Mouse (Mus musculus) layer of hippocampus, postnatal 14 days (tissue): ENCODE measurements around the gene Thsd7a. TPM values are rescaled to one million over a fixed set of nuclear protein-coding genes. Genes with fewer than 3 reads are reported as not detected.

Source experiments
- DNase-seq, 2 experiments: peaks; one replicate each; pipeline ENCODE4 v3.0.0; 2021 to 2022; ENCODE audit warnings: low spot score in 2 of 2, mixed read lengths in 1 of 2
- total RNA-seq, 2 experiments: library from RNA; stranded (reverse); gene quantifications; 2 replicates each; pipeline ENCODE4 v1.2.3; 2021

Gene Thsd7a
- total RNA-seq, 2 experiments from 2014 or later, result 37.0 to 41.1 TPM

DNA sequence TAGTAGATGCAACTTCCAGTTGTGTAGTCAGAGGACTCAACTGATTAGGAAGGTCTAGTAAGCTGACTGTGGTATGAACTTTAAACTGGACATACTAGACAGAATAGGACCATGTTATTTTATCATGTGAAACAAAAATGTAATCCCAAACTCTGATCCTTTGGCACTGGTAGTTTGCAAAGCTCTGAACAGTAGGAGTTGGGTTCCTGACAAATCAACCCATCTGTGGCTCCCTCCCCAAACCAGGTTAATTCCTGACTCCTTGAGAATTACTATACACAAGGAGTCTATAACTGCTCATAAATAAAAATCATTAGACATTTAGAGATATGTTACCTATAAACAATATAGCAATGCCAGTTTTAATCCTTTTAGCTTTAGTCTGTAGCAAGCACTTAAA lies 231.5 kb downstream of the Thsd7a start:
- DNase-seq, result no peak

GRCm38 (mm10) chr6:12506877-12507276 lies 242.3 kb downstream of the Thsd7a start:
- peak in 1 of 2 experiments; percentile 36 for DNase-seq

- no peak for DNase-seq
These were observed 245.3 kb downstream of the Thsd7a start for GRCm38 (mm10) chr6:12503867-12504266.

DNA sequence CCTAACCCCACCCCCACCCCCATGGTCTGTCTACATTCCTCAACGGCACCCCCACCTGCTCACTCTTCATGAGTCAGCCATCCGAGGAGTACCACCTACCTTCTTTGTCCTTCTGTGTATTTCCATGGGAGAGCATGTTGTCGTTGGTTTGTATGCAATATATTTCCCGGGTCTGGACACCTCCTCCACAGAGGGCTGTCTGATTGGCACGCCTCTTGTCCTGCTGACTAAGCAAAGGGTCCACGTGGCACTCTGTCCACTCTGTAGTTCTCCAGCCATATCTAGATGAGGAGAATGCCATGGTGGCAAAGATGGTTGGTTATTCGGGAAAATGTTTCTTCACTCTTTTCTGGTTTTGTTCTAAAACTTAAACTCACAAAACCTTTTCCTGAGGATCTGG lies 248.3 kb downstream of the Thsd7a start:
- no peak for DNase-seq

DNA sequence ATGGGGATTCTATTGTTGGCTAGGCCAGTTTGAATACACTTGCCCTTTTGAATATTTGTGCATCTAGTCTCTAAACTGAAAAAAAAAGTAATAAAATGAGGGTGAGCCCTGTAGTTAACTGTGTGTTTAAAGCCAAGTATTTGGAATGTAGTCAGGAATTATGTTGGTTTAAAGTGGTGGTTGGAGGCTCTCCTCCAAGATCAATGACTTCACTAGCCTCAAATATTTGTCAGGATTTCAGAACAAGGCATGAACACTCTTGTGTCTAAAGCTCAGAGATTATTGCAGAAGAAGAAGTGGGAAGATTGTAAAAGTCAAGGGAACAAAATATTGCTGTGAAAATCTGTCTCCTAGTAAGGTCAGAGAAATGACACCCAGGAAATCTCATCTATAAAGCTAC lies 249.3 kb downstream of the Thsd7a start:
- no peak for DNase-seq

- DNase-seq, result no peak
These were observed 255.6 kb downstream of the Thsd7a start for GRCm38 (mm10) chr6:12493571-12493970.

DNA sequence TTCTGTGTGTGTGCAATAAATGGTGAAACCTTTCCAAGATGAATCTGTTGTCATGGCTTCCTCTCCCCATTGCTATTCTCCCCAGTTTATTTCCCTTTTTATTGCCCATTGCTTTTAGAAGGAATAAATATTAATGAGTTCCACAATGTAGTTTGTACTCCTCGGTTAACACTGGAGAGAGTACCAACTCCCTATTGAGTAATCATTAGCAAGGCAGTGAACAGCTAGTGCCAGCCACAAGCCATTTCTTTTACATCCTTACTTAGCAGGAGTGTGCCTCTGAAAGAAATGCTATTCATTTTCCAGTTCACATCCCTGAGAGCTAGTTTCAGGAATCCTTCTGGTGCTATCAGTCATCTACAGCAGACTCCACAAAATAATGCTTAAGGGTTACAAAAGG lies 260.3 kb downstream of the Thsd7a start:
- DNase-seq, result no peak

DNA sequence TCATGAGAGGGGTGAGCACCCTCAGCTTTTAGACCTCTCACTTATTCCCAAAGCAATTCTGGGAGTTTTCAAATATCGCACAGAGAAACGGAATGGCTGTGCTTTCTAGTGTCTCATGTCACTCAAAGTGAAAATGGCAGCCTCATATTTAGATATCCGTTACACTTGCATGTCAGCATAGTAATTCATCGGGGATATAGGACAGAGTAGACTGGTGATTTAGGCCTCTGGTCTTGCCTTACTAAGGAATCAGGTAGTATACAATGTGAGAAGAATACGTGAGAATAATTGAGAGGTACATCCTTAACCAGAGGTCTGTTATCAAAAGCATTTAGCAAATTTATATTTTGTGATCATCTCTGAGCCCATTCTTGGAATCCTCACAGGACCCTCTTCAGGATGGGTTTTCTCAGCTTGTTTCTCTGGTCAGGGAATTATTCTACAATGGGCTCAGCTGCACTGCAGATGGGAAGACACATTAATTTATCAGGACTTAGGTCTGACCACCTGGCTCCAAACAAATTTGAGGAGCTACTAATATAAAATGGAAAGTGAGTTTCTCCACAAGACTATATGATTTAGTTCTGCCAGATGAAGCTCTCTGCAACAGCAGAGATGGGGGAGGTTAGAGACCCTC lies 267.6 kb downstream of the Thsd7a start:
- no peak for DNase-seq

DNA sequence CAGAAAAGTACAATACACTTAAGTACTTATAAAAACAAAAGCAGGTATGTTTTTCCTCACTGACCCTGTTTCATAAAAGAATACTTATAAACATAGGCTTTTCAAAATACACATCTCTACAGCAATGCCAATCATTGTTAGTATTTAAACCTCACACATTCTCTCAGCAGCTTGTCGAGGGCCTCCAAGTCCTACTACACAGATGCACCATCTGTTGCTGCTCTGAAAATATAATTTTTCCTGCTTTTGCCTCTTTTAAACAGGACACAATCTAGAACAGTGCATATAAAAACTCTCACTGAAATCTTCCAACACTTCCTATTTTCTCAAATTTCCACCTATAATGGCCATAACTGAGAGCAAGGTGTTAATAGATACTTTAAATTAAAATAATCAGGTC lies 270.9 kb downstream of the Thsd7a start:
- peak in 1 of 2 experiments; percentile 79 for DNase-seq

GRCm38 (mm10) chr6:12470935-12471334 lies 278.3 kb downstream of the Thsd7a start:
- no peak for DNase-seq

GRCm38 (mm10) chr6:12467339-12468124 lies 281.7 kb downstream of the Thsd7a start:
- no peak for DNase-seq

DNA sequence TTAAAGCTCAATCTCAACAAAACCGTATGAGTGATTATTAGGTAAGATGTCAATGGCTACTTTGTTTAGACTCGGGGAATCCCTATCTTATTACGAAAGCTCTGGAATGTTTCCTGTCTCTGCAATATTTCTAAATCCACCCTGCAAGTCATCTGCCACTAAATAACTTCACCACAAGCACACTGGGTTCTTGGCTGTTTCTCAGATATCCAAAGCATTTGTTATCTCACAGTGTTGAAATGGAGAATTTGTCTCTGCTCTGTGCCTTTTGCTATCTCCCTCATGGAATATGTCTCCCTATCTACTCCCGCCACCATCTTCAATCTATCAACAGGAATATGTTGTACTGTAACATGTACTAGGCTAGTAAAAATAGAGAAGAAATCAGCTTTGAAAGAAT lies 290.4 kb downstream of the Thsd7a start:
- no peak for DNase-seq

GRCm38 (mm10) chr6:12457451-12457850 lies 291.8 kb downstream of the Thsd7a start:
- no peak for DNase-seq

DNA sequence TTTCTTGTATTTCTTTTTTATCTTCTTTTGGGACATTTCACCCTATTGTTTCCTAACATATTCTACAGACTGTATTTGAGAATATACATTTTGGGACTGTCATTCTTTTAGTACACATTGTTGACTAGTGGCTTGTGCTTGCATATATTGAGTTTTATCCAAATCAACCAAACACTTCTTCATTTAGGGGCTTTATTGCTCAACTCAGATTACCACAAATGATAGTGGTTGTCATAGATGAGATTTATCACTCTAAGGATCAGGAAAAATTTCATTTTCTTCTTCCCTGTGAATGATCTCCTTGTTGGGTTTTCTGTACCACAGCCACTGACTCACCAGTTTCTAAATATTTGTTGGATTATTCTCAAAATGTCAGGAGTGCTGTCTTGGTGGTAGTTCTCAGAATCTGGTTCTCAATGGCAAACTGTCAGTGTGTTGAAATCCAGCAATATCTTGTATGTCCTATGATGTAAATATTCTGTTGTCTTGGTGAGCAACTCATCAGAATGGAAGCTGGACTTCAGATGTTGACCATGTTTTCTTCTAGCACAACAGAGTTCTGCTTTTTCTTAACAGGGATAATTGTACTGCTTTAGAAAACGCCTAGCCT lies 294.2 kb downstream of the Thsd7a start:
- no peak for DNase-seq

- no peak for DNase-seq
These were observed 295.1 kb downstream of the Thsd7a start for GRCm38 (mm10) chr6:12454132-12454531.

DNA sequence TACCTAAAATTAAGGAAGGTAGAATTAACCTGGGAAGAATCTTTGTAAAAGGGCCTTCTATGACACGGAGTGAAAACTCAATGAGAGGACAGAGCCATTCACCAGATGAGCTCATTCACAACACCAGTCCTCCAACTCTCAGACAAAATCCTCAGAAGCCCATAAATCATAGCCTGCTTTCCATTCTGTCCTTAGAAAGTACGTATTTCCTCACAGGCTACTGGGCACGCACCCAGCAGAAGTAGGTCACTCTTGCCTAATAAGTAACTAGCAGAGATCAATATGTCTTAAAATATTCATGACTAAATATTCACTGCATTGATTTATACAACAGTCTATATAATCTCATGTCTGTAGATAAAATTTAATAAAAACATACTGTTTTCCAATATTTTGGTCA lies 300.4 kb downstream of the Thsd7a start:
- DNase-seq, result no peak

GRCm38 (mm10) chr6:12445486-12445885 lies 303.7 kb downstream of the Thsd7a start:
- no peak for DNase-seq

- DNase-seq, result no peak
These were observed 309.6 kb downstream of the Thsd7a start for GRCm38 (mm10) chr6:12439561-12439960.

- DNase-seq, result no peak
These were observed 330.1 kb downstream of the Thsd7a start for GRCm38 (mm10) chr6:12419070-12419469.

DNA sequence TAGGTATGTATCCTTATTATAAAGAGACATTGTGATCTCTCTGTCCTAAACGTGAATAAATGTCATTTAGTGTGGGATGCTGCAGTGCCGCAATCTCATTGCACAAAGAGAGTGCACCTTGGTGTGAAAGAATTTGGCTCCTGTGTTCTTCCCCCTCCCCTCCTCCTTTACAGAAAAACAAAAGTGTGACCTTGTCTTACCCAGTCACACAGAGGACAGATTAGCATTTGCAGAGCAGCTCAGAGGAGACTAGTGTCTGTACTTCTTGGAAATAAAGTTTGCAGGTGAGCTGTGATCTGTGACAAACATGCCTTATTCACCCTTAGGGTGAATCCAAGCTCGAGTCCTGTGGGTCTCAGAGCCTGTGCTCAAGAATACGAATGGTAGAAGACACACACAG lies 332.2 kb downstream of the Thsd7a start:
- no peak for DNase-seq

DNA sequence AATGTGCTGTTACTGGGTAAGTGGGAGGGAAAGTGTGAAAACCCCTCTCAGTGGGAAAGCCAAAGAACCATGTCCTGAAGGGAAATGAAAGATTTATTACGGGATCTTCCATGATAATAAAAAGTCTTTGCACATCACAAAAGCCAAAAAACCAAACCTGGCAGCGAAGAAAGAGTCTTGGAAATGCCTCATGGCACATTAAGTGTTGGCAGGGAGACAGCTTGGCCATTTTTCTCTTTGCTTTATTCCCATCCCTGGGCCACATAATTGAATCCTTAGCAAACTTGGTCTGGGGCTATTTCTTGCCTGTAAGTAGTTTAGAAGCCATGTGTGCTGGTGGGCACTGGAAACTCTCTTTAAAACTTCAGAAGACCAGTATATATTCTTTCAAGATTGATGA lies 344.8 kb downstream of the Thsd7a start:
- peak in 1 of 2 experiments; percentile 7 for DNase-seq

GRCm38 (mm10) chr6:12402996-12403395 lies 346.2 kb downstream of the Thsd7a start:
- no peak for DNase-seq
